Mouse (Mus musculus) neural tube, embryonic 11.5 days (tissue): ENCODE measurements around the gene Hps6. TPM values are rescaled to one million over a fixed set of nuclear protein-coding genes. Genes with fewer than 3 reads are reported as not detected.

Experiments
- ATAC-seq: fragments of 200-750 bp; cut with Nextera tagmentation; 2 replicates; pipeline ENCODE4 v1.8.0; 2017; ENCODE audit warnings: moderate number of reproducible peaks, mild to moderate bottlenecking, moderate TSS enrichment, moderate library complexity; ENCODE audit not compliant: insufficient read depth, low FRiP score, low TSS enrichment
- DNase-seq: peaks from one replicate; pipeline ENCODE4 v3.0.0-alpha.2; 2015; ENCODE audit warnings: low spot score
- H3K27ac ChIP-seq: fragments of 300-500 bp; sonication (generic); 2 replicates; pipeline ENCODE4 v1.5.1; 2014; ENCODE audit warnings: low read depth, mild to moderate bottlenecking, low read length
- H3K27me3 ChIP-seq: fragments of 300-500 bp; sonication (generic); 2 replicates; pipeline ENCODE4 v1.6.1; 2014; ENCODE audit warnings: mild to moderate bottlenecking, low read length, mixed read lengths; ENCODE audit not compliant: control insufficient read depth, insufficient read depth
- H3K36me3 ChIP-seq: fragments of 300-500 bp; sonication (generic); 2 replicates; pipeline ENCODE4 v1.6.1; 2014; ENCODE audit warnings: mild to moderate bottlenecking, low read length, moderate library complexity, mixed read lengths; ENCODE audit not compliant: control insufficient read depth, insufficient read depth
- H3K4me1 ChIP-seq: fragments of 300-500 bp; sonication (generic); 2 replicates; pipeline ENCODE4 v1.6.1; 2014; ENCODE audit warnings: low read length, mixed read lengths; ENCODE audit not compliant: control insufficient read depth, insufficient read depth
- H3K4me2 ChIP-seq: fragments of 300-500 bp; sonication (generic); 2 replicates; pipeline ENCODE4 v1.6.1; 2014; ENCODE audit warnings: low read depth, mild to moderate bottlenecking, moderate library complexity
- H3K4me3 ChIP-seq: fragments of 300-500 bp; sonication (generic); 2 replicates; pipeline ENCODE4 v1.5.1; 2014; ENCODE audit warnings: low read depth, low read length
- H3K9ac ChIP-seq: fragments of 300-500 bp; sonication (generic); 2 replicates; pipeline ENCODE4 v1.6.1; 2014; ENCODE audit warnings: mild to moderate bottlenecking, low read length
- H3K9me3 ChIP-seq: fragments of 300-500 bp; sonication (generic); 2 replicates; pipeline ENCODE4 v1.6.1; 2016; ENCODE audit warnings: low read length; ENCODE audit not compliant: control insufficient read depth
- WGBS: fragments of 180-500 bp; shearing (Covaris S2); extraction: QIAGEN DNeasy Blood & Tissue Kit; methylation state at CpG from one replicate; pipeline ENCODE4 v1.1.7; 2014; 5-methylcytosine and 5-hydroxymethylcytosine counted together
- polyA plus RNA-seq: library from polyadenylated mRNA; unstranded; fragments of >200 nt; fragmentation: Nextera tagmentation; extraction: Ambion mirVana; gene quantifications from 2 replicates; pipeline ENCODE4 v1.2.1, GENCODE M21; 2014

Gene Hps6
- polyA plus RNA-seq, 1 experiment from 2014 or later = 2.6 TPM

- H3K27ac ChIP-seq = no peak overlapping the region
- no peaks in the 10 kb centered on the region for H3K9me3 ChIP-seq
- H3K27me3 ChIP-seq = no peaks in the 10 kb centered on the region
- no peaks in the 10 kb centered on the region for H3K36me3 ChIP-seq
- H3K4me1 ChIP-seq = peaks cover 2% of the 10 kb centered on the region; the same call in 1 of the 2 replicates
- WGBS = 66% methylated on average over 5 of the region's 5 CpGs
- DNase-seq (no peak), ATAC-seq (no peak)
- peak overlapping the region; percentile 63 for H3K4me2 ChIP-seq
- H3K9ac ChIP-seq = peak overlapping the region; percentile 91
- peak overlapping the region; percentile 85 for H3K4me3 ChIP-seq
Measured at GRCm38 (mm10) chr19:45997365-45997764, 5.9 kb upstream of the Hps6 start.

GRCm38 (mm10) chr19:45997785-45998693, 5.3 kb upstream of the Hps6 start, which contains the start of gene Armh3:
Gene Armh3, minus strand, starts transcription at chr19:45998488.
- peak within 1 kb of the TSS; percentile 63 for H3K4me2 ChIP-seq
- H3K4me3 ChIP-seq = peak within 1 kb of the TSS; percentile 85
- ATAC-seq (peak; percentile 95), DNase-seq (peak; percentile 95)
- H3K36me3 ChIP-seq = no peaks in the 10 kb centered on the region
- H3K27ac ChIP-seq = peak within 1 kb of the TSS; percentile 95
- WGBS = 2% methylated on average over 65 of the region's 76 CpGs
- H3K27me3 ChIP-seq = no peaks in the 10 kb centered on the region
- H3K9ac ChIP-seq = peak within 1 kb of the TSS; percentile 91
- peaks cover 2% of the 10 kb centered on the region; the same call in 1 of the 2 replicates for H3K4me1 ChIP-seq
- H3K9me3 ChIP-seq = no peaks in the 10 kb centered on the region

GRCm38 (mm10) chr19:45998694-45999217, 4.6 kb upstream of the Hps6 start:
- H3K4me1 ChIP-seq = peaks cover 5% of the 10 kb centered on the region
- peak overlapping the region; percentile 49 for H3K4me2 ChIP-seq
- H3K27me3 ChIP-seq = no peaks in the 10 kb centered on the region
- no peak overlapping the region for H3K27ac ChIP-seq
- no peaks in the 10 kb centered on the region for H3K36me3 ChIP-seq
- DNase-seq (no peak), ATAC-seq (no peak; the same call in 1 of the 2 replicates)
- 15% methylated on average over 8 of the region's 8 CpGs for WGBS
- no peaks in the 10 kb centered on the region for H3K9me3 ChIP-seq
- H3K9ac ChIP-seq = no peak overlapping the region; the same call in 1 of the 2 replicates
- H3K4me3 ChIP-seq = peak overlapping the region; percentile 85

GRCm38 (mm10) chr19:45999378-45999777, 3.9 kb upstream of the Hps6 start:
- WGBS = 68% methylated on average over 1 of the region's 1 CpGs
- ATAC-seq = no peak
- no peaks in the 10 kb centered on the region for H3K27me3 ChIP-seq

GRCm38 (mm10) chr19:46002279-46002678, 1.0 kb upstream of the Hps6 start:
- H3K4me2 ChIP-seq = no peak overlapping the region
- no peak for ATAC-seq
- DNase-seq = no peak
- no peaks in the 10 kb centered on the region for H3K36me3 ChIP-seq
- H3K9me3 ChIP-seq = no peaks in the 10 kb centered on the region
- 78% methylated on average over 9 of the region's 9 CpGs for WGBS
- H3K4me1 ChIP-seq = peaks cover 7% of the 10 kb centered on the region
- H3K27ac ChIP-seq = no peak overlapping the region
- H3K9ac ChIP-seq = no peak overlapping the region
- H3K4me3 ChIP-seq = no peak overlapping the region
- H3K27me3 ChIP-seq = no peaks in the 10 kb centered on the region

More at GRCm38 (mm10) chr19:45999378-45999777, 3.9 kb upstream of the Hps6 start:
- no peaks in the 10 kb centered on the region for H3K36me3 ChIP-seq
- no peak overlapping the region for H3K27ac ChIP-seq
- no peak for DNase-seq
- H3K4me2 ChIP-seq = no peak overlapping the region
- H3K4me1 ChIP-seq = peaks cover 7% of the 10 kb centered on the region
- H3K9ac ChIP-seq = no peak overlapping the region
- no peaks in the 10 kb centered on the region for H3K9me3 ChIP-seq
- no peak overlapping the region for H3K4me3 ChIP-seq

- Histone ChIP-seq H3K9me3 (no peaks in the 10 kb centered on the region), H3K9ac (no peak overlapping the region), H3K4me1 (peaks cover 4% of the 10 kb centered on the region; the same call in 1 of the 2 replicates), H3K27ac (no peak overlapping the region), H3K4me2 (no peak overlapping the region), H3K36me3 (no peaks in the 10 kb centered on the region), H3K27me3 (no peaks in the 10 kb centered on the region), H3K4me3 (no peak overlapping the region)
- WGBS = 76% methylated on average over 17 of the region's 17 CpGs
- DNase-seq (no peak), ATAC-seq (no peak)
Measured at GRCm38 (mm10) chr19:46004814-46005466, 1.6 kb downstream of the Hps6 start.

GRCm38 (mm10) chr19:46005680-46006079, 2.4 kb downstream of the Hps6 start:
- DNase-seq (no peak), ATAC-seq (no peak)
- Histone ChIP-seq H3K4me3 (no peak overlapping the region), H3K4me2 (no peak overlapping the region), H3K36me3 (no peaks in the 10 kb centered on the region), H3K27ac (no peak overlapping the region), H3K9ac (no peak overlapping the region), H3K4me1 (peaks cover 4% of the 10 kb centered on the region; the same call in 1 of the 2 replicates), H3K9me3 (no peaks in the 10 kb centered on the region), H3K27me3 (no peaks in the 10 kb centered on the region)
- 83% methylated on average over 7 of the region's 7 CpGs for WGBS

GRCm38 (mm10) chr19:46014572-46015178, 11.4 kb downstream of the Hps6 start:
- DNase-seq (peak; percentile 86), ATAC-seq (no peak; the same call in 1 of the 2 replicates)
- Histone ChIP-seq H3K36me3 (no peaks in the 10 kb centered on the region), H3K9ac (no peak overlapping the region), H3K27me3 (no peaks in the 10 kb centered on the region), H3K27ac (no peak overlapping the region), H3K4me1 (no peaks in the 10 kb centered on the region), H3K4me3 (no peak overlapping the region), H3K9me3 (no peaks in the 10 kb centered on the region), H3K4me2 (no peak overlapping the region)
- 43% methylated on average over 12 of the region's 12 CpGs for WGBS
